Mouse (Mus musculus): Measurements from ENCODE around the gene Cul1.

DNA sequence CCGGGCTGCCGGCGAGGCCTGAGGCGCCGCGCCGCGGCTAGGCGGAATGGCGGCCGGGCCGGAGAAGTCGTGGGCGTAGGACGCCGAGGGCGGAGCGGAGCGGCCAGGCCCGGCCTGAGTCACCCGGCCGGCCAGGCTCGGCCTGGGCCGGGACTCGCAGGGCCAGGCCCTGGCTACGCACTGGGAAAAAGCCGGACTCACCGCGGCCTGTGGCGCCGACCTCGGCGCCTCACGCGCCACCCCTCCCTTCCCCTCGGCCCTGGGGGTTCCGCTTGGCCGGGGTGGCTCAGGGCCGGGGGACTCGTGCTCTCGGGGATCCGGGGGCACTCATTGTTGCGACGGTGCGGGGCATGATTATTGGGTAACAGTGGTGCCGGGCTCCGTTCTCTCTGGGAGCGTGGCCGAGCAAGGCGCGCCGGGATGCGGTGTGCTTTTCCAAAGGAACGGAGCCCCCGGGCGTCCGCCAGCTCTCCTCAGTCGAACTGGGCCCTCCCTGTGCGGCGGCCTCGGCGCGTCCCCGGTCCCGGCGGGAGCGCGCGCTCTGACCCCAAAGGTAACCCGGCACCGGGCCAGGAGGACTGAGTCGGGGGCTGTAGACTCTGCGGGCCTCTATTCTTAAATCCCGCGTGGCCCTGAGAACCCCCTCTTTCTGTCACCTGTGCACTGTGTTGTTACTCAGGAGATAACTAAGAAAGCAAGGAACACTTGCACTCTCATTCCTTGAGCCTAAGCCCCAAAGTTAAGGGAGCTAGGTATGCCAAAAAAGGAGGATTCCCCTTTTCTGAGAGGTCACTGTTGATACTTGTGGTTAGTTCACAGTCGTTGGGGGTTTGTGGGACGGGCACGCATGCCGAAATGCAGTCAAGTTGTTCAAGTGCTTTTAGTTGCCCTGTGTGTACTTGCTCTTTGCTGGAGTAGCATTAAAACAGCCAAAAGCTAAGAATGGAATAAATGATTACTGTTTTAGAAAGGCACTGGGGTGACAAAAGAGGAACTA lies 1.7 kb downstream of the Cul1 start:
- no peak for TF ChIP-seq CTCF (IDR thresholded peaks at IDR 0.05; ENCODE audit: control insufficient read depth, insufficient read depth, insufficient read length)
- TF ChIP-seq USF1 (IDR thresholded peaks at IDR 0.05; ENCODE audit: low read depth) = no peak

All from C2C12 (cell line).